Mouse (Mus musculus): Measurements from ENCODE around the gene Gm15107. TPM values are rescaled to one million over a fixed set of nuclear protein-coding genes. Genes with fewer than 3 reads are reported as not detected.
"Not testable (repeated sequence)": the region's sequence is repeated elsewhere in the genome, so short reads cannot be mapped to it uniquely, and the experiment has no call there.

Gene Gm15107
- not detected for total RNA-seq (2021)

- DNase-seq (ENCODE audit: low spot score in 2 of 2); intact Hi-C loops (cut with DNase I): not testable (repeated sequence)
These were observed at the start of gene Gm15107 for GRCm38 (mm10) chrX:148180424-148180823. Gm15107 (plus strand) TSS chrX:148180724.

Other genes with a start within 250 kb of the Gm15107 start
- gene Gm15080, start 187.7 kb upstream of the Gm15107 start, total RNA-seq (2021): not detected